Mouse (Mus musculus): ENCODE measurements around the gene Dtx3.
"Not testable (repeated sequence)": the region's sequence is repeated elsewhere in the genome, so short reads cannot be mapped to it uniquely, and the experiment has no call there.

The Dtx3 gene

DNA sequence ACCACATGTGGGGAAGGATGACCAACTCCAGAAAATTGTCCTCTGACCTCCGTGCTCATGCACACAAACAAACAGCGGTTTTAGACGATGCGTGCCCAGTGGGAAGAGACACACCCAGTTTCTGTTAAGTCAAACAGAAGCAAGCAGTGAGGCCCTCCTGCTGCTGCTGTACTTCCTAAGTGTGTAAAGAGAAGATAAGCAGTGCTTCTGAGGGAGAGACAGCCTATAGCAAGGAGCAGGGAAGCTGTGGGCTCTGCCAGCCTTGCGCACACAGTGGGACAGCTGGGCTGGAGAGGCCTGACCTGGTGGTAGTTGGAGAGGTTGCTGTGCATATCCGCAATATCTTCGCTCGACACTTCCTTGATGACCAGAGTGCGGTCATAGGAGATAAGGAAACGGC is 9.8 kb upstream of the Dtx3 start:
- DNase-seq (ENCODE audit: low read depth, low spot score), result no peak

GRCm38 (mm10) chr10:127204589-127204988 is 9.1 kb upstream of the Dtx3 start:
- no peak for DNase-seq (ENCODE audit: low read depth, low spot score)

GRCm38 (mm10) chr10:127203106-127203505 is 7.6 kb upstream of the Dtx3 start:
- DNase-seq (ENCODE audit: low read depth, low spot score), result no peak

DNA sequence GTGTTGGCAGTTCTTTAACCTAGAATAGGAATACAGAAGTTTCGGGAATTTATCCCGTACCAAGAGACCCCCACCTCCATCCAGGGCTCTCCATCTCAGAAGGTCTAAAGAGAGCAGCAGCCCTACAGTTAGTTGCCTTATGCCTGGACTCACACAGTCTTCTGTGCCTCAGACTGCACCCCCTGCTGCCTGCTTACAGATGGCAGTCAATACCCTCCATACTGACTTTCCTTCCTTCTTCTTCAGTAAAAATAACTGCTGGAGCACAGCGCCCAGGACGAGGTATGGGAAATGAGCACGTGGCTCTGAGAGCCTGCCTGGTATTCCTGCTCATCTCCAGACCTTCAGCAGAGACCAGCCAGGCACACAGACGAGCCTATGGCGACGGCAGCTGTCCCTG is 4.8 kb upstream of the Dtx3 start:
- DNase-seq (ENCODE audit: low read depth, low spot score), result no peak

- DNase-seq (ENCODE audit: low read depth, low spot score), result no peak
Measured at GRCm38 (mm10) chr10:127199474-127199873, 3.9 kb upstream of the Dtx3 start.

DNA sequence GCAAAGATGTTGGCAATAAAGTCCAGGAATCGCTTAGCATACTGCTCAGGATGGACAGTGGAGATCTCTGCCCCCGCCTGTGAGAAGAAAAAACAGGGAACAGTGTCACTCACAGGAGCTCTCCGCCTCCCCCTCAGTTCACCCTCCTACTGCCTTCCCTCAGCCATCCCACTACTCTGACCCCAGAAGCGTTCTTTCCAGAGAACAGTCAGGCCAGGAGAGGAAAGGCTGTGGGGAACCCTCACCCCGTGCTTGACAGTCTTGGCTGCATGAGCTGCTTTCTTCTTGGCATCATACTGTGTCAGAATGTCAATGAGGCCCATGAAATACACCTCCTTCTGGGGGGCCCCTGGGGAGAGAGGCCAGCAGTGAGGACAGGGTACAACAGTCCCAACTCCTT is 3.5 kb upstream of the Dtx3 start:
- no peak for DNase-seq (ENCODE audit: low read depth, low spot score)

DNA sequence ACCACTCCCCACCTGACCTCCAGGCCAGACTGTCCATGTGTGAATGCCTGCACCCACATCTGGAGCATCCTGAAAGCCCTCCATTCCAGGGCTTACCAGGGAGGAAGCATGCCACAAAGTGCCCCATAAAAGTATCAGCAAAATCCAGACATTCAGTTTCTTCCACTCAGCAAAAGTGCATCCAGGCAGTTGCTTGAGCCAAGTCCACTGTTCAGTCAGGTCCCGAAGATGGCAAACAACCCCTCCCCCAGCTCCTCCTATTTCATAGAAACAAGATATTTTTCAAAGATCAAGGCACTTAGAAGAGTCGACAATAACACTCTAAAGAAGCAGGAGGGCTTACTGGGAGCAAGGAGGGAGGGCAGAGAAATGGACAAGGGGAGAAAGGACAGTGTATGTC is 3.0 kb upstream of the Dtx3 start:
- no peak for DNase-seq (ENCODE audit: low read depth, low spot score)

GRCm38 (mm10) chr10:127197505-127198110 is 2.1 kb upstream of the Dtx3 start:
- DNase-seq (ENCODE audit: low read depth, low spot score), result no peak

GRCm38 (mm10) chr10:127197104-127197503 is 1.6 kb upstream of the Dtx3 start:
- DNase-seq (ENCODE audit: low read depth, low spot score), result no peak

DNA sequence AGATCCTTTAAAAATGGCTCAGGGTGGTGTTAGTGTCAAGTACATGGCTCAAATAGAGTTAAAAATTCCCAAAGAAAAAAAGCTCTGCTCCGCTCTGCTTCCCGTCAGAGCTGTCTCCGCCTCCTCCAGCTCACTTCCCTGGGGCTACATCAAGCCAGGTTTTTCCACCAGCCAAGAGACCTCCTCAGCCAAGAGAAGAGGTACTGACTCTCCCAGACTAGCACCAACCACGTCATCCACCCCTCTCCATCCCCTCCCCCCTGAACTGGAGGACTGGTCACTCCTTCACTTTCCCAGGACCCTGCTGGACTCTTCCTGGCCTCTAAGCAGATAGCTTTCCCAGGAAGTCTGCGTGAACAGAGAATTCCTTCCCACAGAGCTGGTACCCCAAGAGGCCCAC is 864 bp upstream of the Dtx3 start:
- DNase-seq (ENCODE audit: low read depth, low spot score), result no peak

GRCm38 (mm10) chr10:127194428-127195327 is 850 bp downstream of the Dtx3 start:
- DNase-seq (ENCODE audit: low read depth, low spot score), result no peak

GRCm38 (mm10) chr10:127193011-127193410 is 2.5 kb downstream of the Dtx3 start:
- DNase-seq (ENCODE audit: low read depth, low spot score), result no peak

- not testable (repeated sequence) for DNase-seq (ENCODE audit: low read depth, low spot score)
Measured at GRCm38 (mm10) chr10:127192057-127192328, 3.5 kb downstream of the Dtx3 start.

GRCm38 (mm10) chr10:127191191-127192056 is 4.1 kb downstream of the Dtx3 start:
- no peak for DNase-seq (ENCODE audit: low read depth, low spot score)

- DNase-seq (ENCODE audit: low read depth, low spot score), result no peak
Measured at GRCm38 (mm10) chr10:127190398-127191190, 4.9 kb downstream of the Dtx3 start.

DNA sequence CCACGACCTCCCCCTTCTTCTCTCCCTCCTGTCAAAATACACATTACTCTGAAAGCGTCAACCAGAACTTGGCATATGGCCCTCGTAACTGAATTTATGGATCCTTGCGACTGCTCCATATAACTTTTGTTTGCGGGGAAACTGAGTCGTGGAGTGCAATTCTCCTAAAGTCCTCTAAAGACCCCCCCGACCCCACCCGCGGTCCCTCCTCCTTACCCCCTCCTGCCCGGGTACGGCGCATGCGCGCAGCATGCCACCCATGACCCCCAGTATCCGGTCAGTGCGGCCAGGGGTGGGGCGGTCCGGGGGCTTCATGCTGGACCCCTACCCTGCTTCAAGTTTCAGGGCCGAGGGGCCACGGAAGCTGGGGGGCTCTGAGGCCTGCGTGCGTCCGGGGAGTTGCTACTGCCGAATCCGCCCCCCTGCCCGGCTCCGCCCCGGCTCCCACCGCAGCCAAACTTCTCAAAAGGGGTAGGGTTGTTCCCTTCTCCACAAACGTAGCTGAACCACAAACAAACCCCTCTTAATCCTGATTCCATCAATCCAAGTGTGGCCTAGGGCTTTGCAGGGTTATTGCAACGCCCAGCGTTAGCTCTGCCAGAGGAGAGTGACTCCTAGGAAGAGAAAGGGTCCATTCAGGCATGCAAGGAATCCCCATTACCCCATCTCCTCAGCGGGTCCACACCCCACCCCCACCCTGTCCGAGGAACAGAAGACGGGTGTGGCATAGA is 5.7 kb downstream of the Dtx3 start, which contains the start of gene Arhgef25:
Gene Arhgef25 (minus strand): TSS at position 433 of the 731 bp plus-strand sequence.
- DNase-seq (ENCODE audit: low read depth, low spot score), result no peak

DNA sequence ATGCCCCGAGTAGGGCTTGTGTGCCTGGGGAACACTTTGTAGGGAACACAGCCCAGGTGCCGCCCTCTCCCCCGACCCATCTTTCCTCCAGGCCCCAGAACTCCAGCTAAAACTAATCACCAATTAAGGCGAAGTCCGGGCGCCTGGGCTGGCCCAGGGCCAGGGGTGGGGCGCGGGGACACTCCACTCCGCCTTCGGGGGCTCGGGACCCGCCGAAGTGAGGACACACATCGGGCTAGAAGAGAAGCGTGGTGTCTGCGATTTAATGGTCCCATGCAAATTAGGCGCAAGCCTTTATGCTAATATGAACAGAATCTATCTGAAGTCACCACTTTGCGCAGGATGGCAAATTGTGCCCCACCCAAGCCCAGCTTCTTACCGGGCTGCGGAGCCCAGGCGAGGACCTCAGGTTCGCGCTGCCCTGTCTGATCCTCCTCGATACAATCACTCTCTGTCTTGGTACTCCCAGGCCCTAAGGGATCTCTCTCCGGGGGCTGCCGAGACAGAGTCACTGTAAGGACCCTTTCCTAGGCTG is 6.3 kb downstream of the Dtx3 start:
- no peak for DNase-seq (ENCODE audit: low read depth, low spot score)

- DNase-seq (ENCODE audit: low read depth, low spot score), result peak; percentile 59
Measured at GRCm38 (mm10) chr10:127188465-127189115, 6.9 kb downstream of the Dtx3 start.

GRCm38 (mm10) chr10:127188079-127188453 is 7.5 kb downstream of the Dtx3 start:
- DNase-seq (ENCODE audit: low read depth, low spot score), result no peak

Measured in CD4-positive helper T cell, adult 2 months (primary cell).